Mouse (Mus musculus): ENCODE results near the gene Gm42372.
"Not testable (repeated sequence)": the region's sequence is repeated elsewhere in the genome, so short reads cannot be mapped to it uniquely, and the experiment has no call there.

Gm42372 gene

GRCm38 (mm10) chr7:16982859-16983568 lies at the start of gene Gm42372:
Gene Gm42372, plus strand, starts transcription at chr7:16983086.
- DNase-seq (ENCODE audit: low spot score in 2 of 2): peak; percentile 91

DNA sequence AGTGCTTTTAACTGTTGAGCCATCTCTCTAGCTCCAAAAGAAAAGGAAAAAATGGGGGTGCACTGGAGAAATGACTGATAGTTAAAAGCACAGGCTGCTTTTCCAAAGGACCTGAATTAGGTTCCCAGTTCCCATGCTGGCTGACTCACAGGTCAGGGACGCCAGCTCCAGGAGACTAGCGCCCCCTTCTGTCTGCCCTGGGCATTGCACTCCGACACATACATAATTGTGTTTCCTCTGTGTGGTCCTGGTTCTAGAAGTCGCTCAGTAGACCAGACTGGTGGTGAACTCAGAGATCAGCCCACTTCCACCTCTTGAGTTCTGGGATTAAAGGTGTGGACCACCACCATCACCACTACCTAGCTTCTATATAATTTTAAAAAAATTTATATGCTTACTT lies 45.6 kb upstream of the Gm42372 start:
- DNase-seq (ENCODE audit: low spot score in 2 of 2): no peak

DNA sequence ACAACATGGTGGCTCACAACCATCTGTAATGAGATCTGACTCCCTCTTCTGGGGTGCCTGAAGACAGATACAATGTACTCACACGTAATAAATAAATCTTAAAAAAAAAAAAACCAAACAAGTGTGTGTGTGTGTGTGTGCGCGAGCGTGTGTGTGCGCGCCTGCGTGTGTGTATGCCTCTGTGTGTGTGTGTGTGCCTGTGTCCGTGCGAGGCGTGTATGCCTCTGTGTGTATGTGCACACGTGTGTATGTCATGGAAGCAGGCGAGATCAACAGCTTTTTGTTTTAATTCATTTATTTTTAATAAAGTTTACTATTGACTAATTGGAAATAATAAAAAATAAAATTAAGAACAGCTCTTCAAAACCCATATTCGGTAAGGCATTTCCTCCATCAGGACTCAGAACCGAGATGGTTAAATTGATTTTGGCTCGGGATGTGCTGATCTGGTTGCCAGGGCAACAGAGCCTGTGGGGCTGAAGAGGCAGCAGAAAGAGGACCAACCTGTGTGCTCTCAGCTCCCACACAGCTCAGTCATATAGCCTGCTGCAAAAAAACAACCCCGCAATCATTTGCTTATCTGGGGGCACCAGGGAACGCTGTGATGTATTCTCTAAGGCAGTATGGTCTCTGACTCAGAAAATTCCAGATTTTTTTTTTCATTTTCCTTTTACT lies 44.6 kb upstream of the Gm42372 start:
- DNase-seq (ENCODE audit: low spot score in 2 of 2): peak in 1 of 2 experiments; percentile 65

DNA sequence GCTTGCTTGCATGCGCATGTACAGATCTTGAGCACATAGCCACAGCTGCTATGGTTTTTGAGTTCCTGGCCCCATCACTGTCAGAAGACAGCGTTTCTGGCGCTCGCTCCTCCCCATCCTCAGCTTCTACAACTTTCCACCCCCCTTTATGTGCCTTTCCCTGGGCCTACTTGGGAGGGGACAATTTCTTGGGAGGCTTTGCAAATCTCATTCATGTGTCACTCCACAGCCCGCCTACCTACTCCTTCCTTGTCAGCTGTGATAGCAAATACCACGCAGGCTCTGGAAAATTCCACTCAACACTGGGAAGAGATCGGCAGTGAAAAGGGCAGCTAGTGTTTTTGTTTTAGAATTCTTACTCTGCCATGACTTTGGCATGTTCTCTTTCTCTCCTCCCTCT lies 42.6 kb upstream of the Gm42372 start:
- DNase-seq (ENCODE audit: low spot score in 2 of 2): peak; percentile 79 to 85

DNA sequence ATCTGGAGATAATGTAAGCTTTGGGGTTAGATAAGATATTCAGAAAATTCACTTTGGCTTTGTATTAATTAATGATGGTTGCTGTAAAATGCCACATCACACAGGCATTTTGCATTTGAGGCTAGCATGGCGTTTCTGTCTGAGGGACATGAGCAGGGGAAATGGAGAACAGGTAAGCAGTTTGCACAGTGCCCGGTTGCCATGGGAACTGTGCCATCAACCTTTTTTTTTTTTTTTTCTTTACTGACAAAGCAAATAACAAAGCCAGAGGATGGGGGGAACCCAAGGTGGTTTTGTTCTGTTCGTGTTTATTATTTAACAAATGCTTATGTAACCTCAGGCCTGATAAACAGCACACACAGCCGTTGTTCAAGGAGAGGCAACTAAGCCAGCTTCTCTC lies 40.0 kb upstream of the Gm42372 start:
- DNase-seq (ENCODE audit: low spot score in 2 of 2): no peak

- peak; percentile 84 to 86 for DNase-seq (ENCODE audit: low spot score in 2 of 2)
These were observed 38.7 kb upstream of the Gm42372 start, which contains the start of gene Pnmal2 for GRCm38 (mm10) chr7:16944061-16944807. Gene Pnmal2, plus strand, starts transcription at chr7:16944682.

DNA sequence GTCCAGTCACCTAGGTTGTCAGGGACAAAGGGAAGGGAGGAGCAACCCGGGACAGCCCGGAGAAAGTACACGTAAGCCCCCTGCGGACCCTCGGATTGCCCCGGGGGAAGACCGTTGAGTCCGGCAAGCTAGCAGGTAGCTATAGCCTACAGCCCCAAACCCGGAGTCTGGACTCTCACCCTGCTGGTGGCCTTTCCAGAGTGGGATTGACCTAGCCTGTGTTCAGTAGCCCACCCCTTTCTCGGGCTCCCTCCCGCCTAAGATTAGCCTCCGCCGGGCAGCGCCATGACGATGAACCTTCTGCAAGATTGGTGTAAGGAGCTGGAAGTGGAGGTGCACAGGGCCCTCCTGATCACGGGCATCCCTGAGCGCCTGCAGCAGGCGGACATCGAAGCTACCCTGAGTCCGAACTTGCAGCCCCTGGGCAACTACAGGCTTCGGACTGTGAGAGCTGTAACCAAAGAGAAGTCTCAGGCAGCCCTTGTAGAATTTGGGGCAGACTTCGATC lies 38.0 kb upstream of the Gm42372 start:
- peak in 1 of 2 experiments; percentile 33 for DNase-seq (ENCODE audit: low spot score in 2 of 2)

DNA sequence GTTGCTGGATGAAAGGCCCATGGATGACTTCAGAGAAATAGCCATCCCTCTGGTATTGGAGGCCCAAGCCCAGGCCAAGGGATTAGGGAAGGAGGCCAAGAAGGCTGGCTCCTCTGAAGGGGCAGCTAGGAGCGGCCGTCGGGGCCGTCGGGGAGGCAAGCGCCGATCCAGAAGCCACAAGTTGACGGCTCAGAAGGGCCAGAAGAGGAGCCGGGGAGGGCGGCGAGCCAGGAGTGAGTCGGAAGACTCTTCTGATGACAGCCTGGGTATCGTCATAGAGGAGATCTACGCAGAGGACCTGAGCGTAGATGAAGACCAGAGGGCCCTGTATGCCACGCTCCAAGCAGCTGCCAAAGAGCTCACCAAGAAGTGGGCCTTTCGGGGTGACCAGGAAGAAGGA lies 37.5 kb upstream of the Gm42372 start:
- DNase-seq (ENCODE audit: low spot score in 2 of 2): no peak

- no peak for DNase-seq (ENCODE audit: low spot score in 2 of 2)
These were observed 36.2 kb upstream of the Gm42372 start for GRCm38 (mm10) chr7:16946441-16947348.

DNA sequence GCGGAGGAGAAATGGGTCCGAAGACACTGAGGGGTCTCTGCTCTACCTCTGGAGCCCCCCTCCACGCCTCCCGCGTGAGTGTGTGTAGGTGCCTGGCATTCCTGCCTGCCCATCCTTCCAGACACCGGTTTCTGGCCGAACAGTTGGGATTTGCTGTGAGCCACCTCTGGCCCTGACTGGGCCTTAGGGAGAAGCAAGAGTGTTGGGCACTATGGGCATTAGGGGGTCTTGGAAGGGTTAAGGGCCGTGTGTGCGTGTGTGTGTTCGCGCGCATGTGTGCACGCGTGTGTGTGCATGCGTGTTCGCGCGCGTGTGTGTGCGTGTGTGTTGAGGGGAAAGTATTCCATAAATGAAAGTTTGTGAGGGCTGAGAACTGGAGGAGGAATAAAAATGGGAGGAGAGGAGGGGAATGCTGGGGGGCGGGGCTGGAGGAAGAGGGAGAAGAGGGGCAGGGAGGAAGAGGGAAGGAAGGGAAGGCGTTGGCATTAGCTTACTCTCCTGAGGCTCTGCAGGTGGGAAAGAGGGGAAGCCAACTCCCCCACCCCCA lies 35.5 kb upstream of the Gm42372 start:
- peak in 1 of 2 experiments; percentile 58 for DNase-seq (ENCODE audit: low spot score in 2 of 2)

DNA sequence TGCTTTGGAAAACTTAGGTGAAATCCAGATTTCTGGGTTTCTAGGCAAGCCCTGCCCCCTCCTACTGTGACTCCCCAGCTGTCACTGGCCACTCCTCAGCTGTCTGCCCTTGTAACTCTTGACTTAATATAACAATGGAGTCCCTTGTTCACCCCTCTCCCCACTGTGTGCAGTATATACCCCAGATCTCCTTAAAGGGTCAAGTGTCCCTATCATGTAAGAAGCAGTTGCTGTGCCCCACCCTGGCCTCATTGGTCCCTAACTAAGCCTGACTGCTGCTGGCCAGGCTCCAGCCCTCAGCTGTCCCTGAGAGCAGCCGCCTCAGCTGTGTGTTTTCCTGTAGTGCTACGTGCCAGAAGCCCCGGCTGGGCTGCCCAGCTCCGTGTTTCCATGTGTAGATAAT lies 34.9 kb upstream of the Gm42372 start:
- DNase-seq (ENCODE audit: low spot score in 2 of 2): no peak

GRCm38 (mm10) chr7:16948923-16949458 lies 33.9 kb upstream of the Gm42372 start:
- DNase-seq (ENCODE audit: low spot score in 2 of 2): no peak

- peak; percentile 89 to 92 for DNase-seq (ENCODE audit: low spot score in 2 of 2)
These were observed 32.7 kb upstream of the Gm42372 start for GRCm38 (mm10) chr7:16949908-16950841.

DNA sequence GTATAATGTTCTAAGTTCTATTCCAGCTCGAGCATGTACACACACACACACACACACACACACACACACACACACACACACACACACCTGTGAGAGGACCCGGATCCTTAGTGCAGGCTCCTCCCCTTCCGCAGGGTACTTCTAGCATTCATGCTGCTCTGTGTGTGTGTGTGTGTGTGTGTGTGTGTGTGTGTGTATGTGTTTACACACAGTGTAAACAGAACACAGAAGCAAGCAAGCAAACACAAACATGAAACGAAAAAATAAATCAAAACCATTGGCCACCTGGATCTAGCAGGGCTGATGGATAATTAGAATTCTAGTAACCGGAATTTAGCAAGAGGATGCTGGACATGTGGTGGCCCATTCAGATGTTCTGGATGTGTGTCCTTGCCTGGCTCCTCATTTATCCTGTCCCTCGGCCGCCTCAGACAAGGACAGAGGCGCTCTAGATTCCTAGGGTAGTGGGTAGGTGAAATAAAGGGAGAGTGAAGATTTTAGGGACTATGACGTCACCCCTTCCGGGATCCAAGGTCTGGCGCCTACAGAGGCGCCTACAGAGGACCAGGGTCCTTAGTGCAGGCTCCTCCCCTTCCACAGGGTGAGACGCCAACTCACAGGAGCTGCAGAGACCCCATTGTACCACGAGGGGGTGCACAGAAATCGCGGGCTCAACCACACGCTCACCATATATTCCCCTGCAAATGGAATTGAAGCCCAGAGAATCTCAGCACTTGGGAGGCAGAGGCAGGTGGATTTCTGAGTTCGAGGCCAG lies 31.8 kb upstream of the Gm42372 start:
- DNase-seq (ENCODE audit: low spot score in 2 of 2): peak; percentile 83 to 88

- not testable (repeated sequence) for DNase-seq (ENCODE audit: low spot score in 2 of 2)
These were observed 29.1 kb upstream of the Gm42372 start for GRCm38 (mm10) chr7:16953776-16954175.

GRCm38 (mm10) chr7:16955712-16956111 lies 27.2 kb upstream of the Gm42372 start:
- DNase-seq (ENCODE audit: low spot score in 2 of 2): no peak

DNA sequence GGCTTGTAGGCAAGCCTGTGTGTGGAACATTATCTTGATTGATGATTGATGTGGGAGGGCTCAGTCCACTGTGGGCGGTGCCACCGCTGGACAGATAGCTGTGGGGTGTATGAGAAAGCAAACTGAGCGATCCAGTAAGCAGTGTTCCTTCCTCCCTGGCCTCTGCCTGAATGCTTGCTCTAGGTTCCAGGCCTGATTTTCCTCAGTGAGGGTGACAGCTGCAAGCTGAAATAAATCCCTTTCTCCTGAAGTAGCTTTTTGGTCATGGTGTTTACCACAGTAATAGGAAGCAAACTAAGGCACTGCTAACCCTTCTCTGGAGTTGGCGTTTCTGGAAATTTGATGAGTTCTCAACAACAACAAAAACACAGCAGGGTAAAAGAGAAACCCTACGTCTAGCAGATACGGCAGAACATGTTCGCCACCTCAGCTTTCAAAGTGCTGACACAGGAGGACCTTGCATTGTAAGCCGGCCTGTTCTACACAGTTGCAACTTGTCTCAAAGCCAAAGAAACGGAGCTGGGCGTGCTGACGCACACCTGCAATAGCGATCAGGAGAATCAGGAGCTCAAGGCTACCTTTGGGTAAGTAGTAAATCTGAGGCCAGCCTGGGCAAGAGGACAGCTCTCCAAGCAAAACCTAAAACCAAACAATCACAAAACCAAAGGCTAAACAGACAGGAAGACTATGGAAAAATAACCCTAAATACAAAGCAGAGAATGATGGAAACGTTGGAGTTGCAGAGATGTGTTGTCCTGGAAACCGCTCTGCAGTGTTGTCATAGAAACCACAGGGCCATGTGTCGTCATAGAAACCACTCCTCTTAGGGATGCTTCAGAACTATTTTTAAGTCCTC lies 26.2 kb upstream of the Gm42372 start:
- peak; percentile 67 to 79 for DNase-seq (ENCODE audit: low spot score in 2 of 2)
